Mouse (Mus musculus) ES-E14 (cell line): ENCODE results near the gene Nmt1. TPM values are rescaled to one million over a fixed set of nuclear protein-coding genes. Genes with fewer than 3 reads are reported as not detected.

Source experiments
- DNase-seq: peaks from one replicate; pipeline ENCODE4 v3.0.0-alpha.2; 2013; ENCODE audit warnings: low read depth, low spot score
- H3K27ac ChIP-seq: 2 replicates; pipeline ENCODE4 v1.5.1; 2012; ENCODE audit warnings: low read depth, mild to moderate bottlenecking, low read length, moderate library complexity, mixed read lengths; ENCODE audit not compliant: poor library complexity, insufficient read depth, severe bottlenecking
- H3K36me3 ChIP-seq: 2 replicates; pipeline ENCODE4 v1.6.1; 2012; ENCODE audit warnings: mild to moderate bottlenecking, low read length, moderate library complexity, mixed read lengths; ENCODE audit not compliant: control insufficient read depth, poor library complexity, insufficient read depth, severe bottlenecking
- H3K4me1 ChIP-seq, 2 experiments: fragments of 150-350 bp in 1 of 2; sonication (generic) in 1 of 2; 2 replicates each; pipeline ENCODE4 v1.6.1; 2012; ENCODE audit warnings: low read length in 2 of 2, mild to moderate bottlenecking in 1 of 2, mixed read lengths in 1 of 2; ENCODE audit not compliant: control insufficient read depth in 2 of 2, insufficient read depth in 2 of 2, poor library complexity in 1 of 2
- H3K4me3 ChIP-seq, 2 experiments: fragments of 150-350 bp in 1 of 2; sonication (generic) in 1 of 2; 2 replicates each; pipeline ENCODE4 v1.5.1; 2012; ENCODE audit warnings: low read length in 2 of 2, low read depth in 1 of 2, mild to moderate bottlenecking in 1 of 2, mixed read lengths in 1 of 2; ENCODE audit not compliant: insufficient read depth in 1 of 2, poor library complexity in 1 of 2, severe bottlenecking in 1 of 2
- H3K9ac ChIP-seq: 2 replicates; pipeline ENCODE4 v1.6.1; 2012; ENCODE audit warnings: low read depth, mild to moderate bottlenecking, low read length, mixed read lengths; ENCODE audit not compliant: poor library complexity, insufficient read depth, severe bottlenecking
- H3K9me3 ChIP-seq: fragments of 150-350 bp; sonication (generic); 2 replicates; pipeline ENCODE4 v1.6.1; 2012; ENCODE audit warnings: low read depth, mild to moderate bottlenecking, low read length; ENCODE audit not compliant: control insufficient read depth, insufficient read depth
- CHD2 ChIP-seq: IDR thresholded peaks from 2 replicates; pipeline ENCODE4 v1.6.1; 2014; ENCODE audit warnings: mild to moderate bottlenecking, low read depth, low read length, inconsistent platforms
- HCFC1 ChIP-seq: IDR thresholded peaks from 2 replicates; pipeline ENCODE4 v1.6.1; 2012; ENCODE audit warnings: low read length, inconsistent platforms, borderline replicate concordance; ENCODE audit not compliant: insufficient read depth
- MAFK ChIP-seq: IDR thresholded peaks from 2 replicates; pipeline ENCODE4 v1.6.1; 2014; ENCODE audit warnings: mild to moderate bottlenecking, low read depth, low read length, inconsistent platforms; ENCODE audit not compliant: insufficient read depth
- ZC3H11A ChIP-seq: IDR thresholded peaks from 2 replicates; pipeline ENCODE4 v1.6.1; 2012; ENCODE audit warnings: low read depth, mild to moderate bottlenecking, inconsistent platforms, low read length, borderline replicate concordance
- ZNF384 ChIP-seq: IDR thresholded peaks from 2 replicates; pipeline ENCODE4 v1.6.1; 2012; ENCODE audit warnings: low read depth, low read length, inconsistent platforms
- in situ Hi-C, 2 experiments: fragments of 600-800 bp; cut with MboI; formaldehyde crosslinking; loops; one replicate each; pipeline ENCODE4 v1.15.1; 2025; ENCODE audit warnings: low sequenced_read_pairs in 2 of 2, inconsistent platforms in 1 of 2; ENCODE audit not compliant: unreplicated experiment in 2 of 2
- total RNA-seq: library from RNA; depleted of rRNA; stranded (reverse); fragments of 300-350 nt; gene quantifications from 2 replicates; pipeline ENCODE4 v1.2.3, GENCODE M21; 2012

Gene Nmt1
- total RNA-seq, 1 experiment = 61.0 TPM

DNA sequence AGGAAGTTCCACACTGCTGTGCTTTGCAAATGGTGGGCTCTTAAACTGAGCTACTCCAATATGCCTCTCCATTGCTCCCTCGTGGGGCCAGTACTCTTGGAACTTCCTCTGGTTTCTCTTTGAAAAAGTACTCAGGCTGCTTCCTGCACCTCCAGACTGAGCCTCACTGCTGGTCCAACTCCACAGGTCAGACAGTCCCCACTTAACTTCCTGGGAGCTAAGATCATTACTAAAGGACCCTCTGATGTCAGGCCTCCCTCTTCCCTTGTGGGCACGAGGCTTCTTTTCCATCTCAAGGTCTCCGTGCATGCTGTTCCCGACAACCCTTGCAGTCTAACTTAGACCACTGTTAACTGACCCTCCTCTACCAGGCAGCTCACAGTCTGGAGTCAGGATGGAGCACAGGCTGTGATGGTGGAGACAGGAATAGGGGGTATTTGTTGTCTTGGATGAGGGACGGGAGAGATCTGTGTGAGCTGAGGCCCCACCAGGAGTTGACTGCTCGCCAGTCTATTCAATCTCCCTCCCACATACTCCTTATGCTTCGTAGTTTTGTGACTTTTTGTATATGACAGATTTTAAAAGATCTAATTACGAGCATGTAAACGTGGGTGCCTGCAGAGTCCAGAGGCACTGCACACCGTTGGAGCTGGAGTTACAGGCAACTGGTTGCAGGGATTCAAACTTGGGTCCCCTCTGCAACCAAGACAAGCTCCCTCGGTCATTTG lies 22.6 kb upstream of the Nmt1 start:
- peaks cover 7% of the 10 kb centered on the region; the same call in 1 of the 2 replicates for H3K36me3 ChIP-seq
- no peak overlapping the region for H3K27ac ChIP-seq
- TF ChIP-seq CHD2 (no peak), ZC3H11A (no peak), HCFC1 (no peak), MAFK (no peak), ZNF384 (no peak)
- in situ Hi-C loops = no loop called here
- no peak overlapping the region for H3K4me3 ChIP-seq
- H3K9ac ChIP-seq = no peak overlapping the region
- DNase-seq = no peak
- H3K4me1 ChIP-seq = peaks cover 2 to 20% of the 10 kb centered on the region in 2 experiments
- no peaks in the 10 kb centered on the region for H3K9me3 ChIP-seq

- H3K27ac ChIP-seq = no peak overlapping the region
- peaks cover 4% of the 10 kb centered on the region; the same call in 1 of the 2 replicates for H3K36me3 ChIP-seq
- no peak overlapping the region for H3K9ac ChIP-seq
- H3K4me1 ChIP-seq = peaks cover 2 to 20% of the 10 kb centered on the region in 2 experiments
- H3K4me3 ChIP-seq = no peak overlapping the region
- H3K9me3 ChIP-seq = no peaks in the 10 kb centered on the region
- in situ Hi-C loops = no loop called here
- DNase-seq = no peak
- TF ChIP-seq ZC3H11A (no peak), ZNF384 (no peak), CHD2 (no peak), MAFK (no peak), HCFC1 (no peak)
These were observed 21.5 kb upstream of the Nmt1 start for GRCm38 (mm10) chr11:103006286-103007000.

GRCm38 (mm10) chr11:103007001-103007340 lies 21.0 kb upstream of the Nmt1 start:
- DNase-seq = no peak
- Histone ChIP-seq H3K4me1 (peaks cover 2 to 20% of the 10 kb centered on the region in 2 experiments), H3K4me3 (no peak overlapping the region), H3K27ac (no peak overlapping the region), H3K9ac (no peak overlapping the region), H3K36me3 (peaks cover 4% of the 10 kb centered on the region; the same call in 1 of the 2 replicates), H3K9me3 (no peaks in the 10 kb centered on the region)
- TF ChIP-seq ZC3H11A (no peak), MAFK (no peak), ZNF384 (no peak), CHD2 (no peak), HCFC1 (no peak)
- in situ Hi-C loops = no loop called here

DNA sequence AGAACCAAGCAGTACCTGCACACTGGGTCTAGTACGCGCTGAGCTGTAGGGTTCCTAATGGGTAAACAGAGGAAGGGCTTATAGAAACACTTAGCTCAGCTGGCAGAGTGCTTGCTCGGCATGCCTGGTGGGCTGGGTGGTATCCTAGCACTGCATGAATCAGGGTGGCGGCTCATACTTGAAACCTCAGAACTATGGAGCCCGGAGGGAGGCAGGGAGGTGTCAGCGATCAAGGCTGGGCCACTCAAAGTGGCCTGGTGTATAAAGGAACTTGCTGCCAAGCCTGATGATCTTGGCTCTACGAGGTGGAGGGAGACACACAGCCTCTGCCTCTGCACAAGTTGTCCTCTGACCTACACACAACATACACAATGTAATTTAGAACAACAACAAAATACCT lies 19.4 kb upstream of the Nmt1 start:
- TF ChIP-seq ZC3H11A (no peak), ZNF384 (no peak), MAFK (no peak), CHD2 (no peak), HCFC1 (no peak)
- Histone ChIP-seq H3K9ac (no peak overlapping the region), H3K4me1 (peaks cover 0 to 12% of the 10 kb centered on the region in 2 experiments; a peak in 2 of 4 replicates), H3K4me3 (no peak overlapping the region), H3K36me3 (peaks cover 9% of the 10 kb centered on the region; the same call in 1 of the 2 replicates), H3K27ac (no peak overlapping the region), H3K9me3 (no peaks in the 10 kb centered on the region)
- in situ Hi-C loops = no loop called here
- DNase-seq = no peak
